Mouse (Mus musculus) layer of hippocampus, adult 8-10 months (tissue): ENCODE results near the gene Hist2h3c1. TPM values are rescaled to one million over a fixed set of nuclear protein-coding genes. Genes with fewer than 3 reads are reported as not detected.
"Not testable (repeated sequence)": the region's sequence is repeated elsewhere in the genome, so short reads cannot be mapped to it uniquely, and the experiment has no call there.

Experiments
- DNase-seq, 2 experiments: peaks; one replicate each; pipeline ENCODE4 v3.0.0; 2022; ENCODE audit warnings: low spot score in 2 of 2
- total RNA-seq, 4 experiments: library from RNA; stranded (reverse); gene quantifications; 2 replicates each; pipeline ENCODE4 v1.2.4; 2022

Hist2h3c1 gene
- total RNA-seq, 4 experiments from 2014 or later = not detected

DNA sequence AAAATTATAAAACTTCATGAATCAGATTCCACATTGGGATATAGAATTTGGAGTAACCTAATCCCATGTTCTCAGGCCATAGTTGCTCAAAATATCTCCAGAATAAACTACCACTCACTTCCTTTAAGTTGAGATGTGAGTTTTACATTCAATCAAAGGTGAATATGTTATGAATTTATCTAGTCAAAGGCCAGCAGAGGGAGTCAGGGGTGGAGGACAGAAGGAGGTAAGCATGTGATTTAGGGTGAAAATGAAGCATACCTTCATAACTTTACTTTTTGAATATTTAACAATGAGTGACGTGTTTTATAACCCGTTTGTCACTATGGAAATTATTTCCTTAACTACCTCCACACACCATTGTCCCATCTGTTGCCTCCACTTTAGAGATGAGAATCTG, 11.6 kb upstream of the Hist2h3c1 start:
- no peak for DNase-seq

DNA sequence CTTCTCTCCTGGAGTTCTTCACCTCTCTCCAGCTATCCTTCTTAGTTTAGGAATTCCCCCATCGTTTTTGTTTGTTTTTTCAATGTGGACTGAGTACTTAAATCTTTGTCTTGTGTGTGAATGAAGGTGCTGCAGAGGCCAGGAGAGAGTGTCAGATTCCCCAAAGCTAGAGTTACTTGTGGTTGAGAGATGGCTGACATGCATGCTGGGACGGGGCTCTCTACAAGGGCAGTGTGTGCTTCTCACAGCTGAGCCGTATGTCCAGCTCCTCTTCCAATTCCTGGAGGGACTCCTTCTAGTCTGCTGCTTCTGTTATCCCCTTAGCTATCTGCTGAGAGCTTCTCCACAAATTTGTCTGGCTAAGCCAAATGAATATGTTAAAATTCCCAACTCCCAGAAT, 10.6 kb upstream of the Hist2h3c1 start:
- DNase-seq = no peak

DNA sequence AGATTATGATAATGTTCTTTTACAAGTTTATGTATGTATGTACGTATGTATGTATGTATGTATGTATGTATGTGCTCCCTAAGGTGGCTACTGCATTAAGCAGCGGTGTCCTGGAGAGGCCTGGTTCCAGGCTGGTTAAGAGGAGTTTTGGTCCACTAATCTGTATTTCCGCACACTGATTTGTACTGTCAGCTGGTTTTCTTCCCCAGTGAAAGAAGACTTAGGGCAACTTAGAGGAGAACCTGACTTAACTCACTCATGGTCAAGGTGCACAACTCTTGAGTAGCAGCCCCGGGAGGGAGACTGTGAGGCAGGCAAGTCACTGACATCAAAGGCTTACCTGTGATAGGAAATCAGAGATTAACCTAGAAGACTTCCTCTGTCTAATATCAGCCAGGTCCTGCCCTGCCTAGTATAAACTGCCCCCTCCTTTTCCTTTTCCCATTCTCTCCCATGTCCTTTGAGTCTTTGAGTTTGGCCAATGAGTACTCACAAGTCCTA, 9.6 kb upstream of the Hist2h3c1 start:
- DNase-seq = no peak

DNA sequence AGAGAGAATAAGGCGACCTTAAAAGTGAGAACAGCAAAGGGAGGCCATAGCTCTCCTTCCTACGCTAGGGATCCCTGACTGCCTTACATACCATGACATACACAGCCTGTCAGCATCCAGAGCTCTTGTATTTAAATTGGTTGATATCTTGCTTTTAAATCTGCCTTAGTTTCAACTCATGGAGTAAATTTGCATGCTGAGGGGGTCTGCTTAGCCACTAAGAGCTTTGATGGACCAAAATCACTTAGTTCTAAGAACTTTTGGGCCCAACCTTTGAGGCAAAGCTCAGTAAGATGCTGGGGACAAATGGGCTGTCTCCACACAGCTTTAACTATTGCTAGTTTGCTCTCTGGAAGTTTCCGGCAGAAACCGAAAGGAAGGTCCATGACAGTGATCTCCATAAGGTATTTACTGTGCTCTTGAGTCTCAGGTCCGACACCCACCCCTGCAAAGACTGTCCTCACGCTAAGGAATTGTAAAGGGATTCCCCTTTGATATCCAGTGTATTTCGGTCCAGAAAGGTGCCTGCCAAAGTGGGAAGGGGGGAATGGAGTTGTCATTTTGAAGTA, 9.1 kb upstream of the Hist2h3c1 start:
- DNase-seq = no peak

DNA sequence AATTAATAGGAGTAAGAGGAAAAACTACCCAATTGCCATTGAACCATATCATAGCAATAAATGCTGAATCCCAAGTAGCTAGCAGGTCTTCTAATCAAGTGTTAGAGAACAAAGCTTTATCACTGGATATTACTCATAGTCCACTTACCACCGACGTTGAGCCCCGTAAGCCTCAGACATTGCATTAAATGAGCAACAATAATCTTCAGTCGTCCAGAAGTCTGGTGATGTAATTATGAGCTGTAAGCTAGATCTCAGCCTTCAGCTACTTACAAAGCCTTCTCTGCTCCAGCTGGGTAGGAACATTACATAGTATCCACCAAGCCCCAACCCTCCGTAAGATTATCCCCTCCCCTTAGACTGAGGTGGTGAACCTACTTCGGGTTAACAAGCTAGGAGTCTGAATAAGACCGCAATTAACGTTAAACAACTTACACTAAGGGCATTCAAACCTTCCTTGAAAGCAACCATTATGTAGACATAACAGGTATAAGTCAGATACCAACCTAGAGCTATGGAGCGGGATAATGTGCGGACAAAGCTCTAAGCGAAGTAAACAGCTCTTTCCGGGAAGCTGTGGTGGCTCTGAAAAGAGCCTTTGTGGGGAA, 8.5 kb upstream of the Hist2h3c1 start:
- DNase-seq = no peak

DNA sequence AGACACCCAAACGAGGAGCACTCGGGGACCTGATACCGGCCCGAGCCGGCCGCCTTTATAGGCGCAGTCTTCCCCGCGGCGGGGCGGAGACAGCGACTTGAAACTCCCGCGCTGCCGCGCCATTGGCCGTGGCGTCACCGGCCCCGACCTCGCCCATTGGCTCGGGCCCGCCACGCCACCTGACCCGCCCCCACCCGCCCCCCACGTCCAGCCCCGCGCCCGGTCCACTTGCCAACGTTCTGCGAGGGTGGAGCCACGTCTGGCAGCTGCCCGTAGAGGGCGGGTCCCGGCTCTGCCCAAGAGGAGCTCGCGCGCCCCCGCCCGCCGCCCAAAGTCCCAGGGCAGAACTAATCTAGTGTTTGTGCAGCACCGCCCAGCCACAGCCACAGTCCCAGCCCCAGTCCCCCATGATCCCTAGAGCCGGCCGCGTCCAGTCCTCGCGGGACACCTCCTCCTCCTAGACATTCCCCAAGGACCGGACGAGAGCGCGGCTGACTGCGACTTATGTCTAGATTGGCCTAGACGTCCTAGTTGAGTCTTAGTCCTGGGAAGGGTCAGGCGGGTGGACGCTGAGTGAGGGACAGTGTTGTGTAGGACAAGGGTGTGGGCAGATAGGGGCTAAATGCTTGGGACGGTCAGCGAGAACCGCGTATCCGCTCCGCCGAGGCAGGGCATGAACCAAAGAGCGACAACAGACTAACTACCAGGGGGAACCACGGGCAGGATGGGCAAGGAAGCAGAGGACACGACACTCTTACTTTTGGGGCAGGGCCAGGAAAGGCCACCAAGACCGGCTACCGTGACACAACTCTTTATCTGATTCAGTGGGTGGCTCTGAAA, 7.3 kb upstream of the Hist2h3c1 start, which contains the start of gene Hist2h3c2:
Gene Hist2h3c2, minus strand, starts transcription at position 174 of the 840 bp plus-strand sequence.
- not testable (repeated sequence) for DNase-seq

DNA sequence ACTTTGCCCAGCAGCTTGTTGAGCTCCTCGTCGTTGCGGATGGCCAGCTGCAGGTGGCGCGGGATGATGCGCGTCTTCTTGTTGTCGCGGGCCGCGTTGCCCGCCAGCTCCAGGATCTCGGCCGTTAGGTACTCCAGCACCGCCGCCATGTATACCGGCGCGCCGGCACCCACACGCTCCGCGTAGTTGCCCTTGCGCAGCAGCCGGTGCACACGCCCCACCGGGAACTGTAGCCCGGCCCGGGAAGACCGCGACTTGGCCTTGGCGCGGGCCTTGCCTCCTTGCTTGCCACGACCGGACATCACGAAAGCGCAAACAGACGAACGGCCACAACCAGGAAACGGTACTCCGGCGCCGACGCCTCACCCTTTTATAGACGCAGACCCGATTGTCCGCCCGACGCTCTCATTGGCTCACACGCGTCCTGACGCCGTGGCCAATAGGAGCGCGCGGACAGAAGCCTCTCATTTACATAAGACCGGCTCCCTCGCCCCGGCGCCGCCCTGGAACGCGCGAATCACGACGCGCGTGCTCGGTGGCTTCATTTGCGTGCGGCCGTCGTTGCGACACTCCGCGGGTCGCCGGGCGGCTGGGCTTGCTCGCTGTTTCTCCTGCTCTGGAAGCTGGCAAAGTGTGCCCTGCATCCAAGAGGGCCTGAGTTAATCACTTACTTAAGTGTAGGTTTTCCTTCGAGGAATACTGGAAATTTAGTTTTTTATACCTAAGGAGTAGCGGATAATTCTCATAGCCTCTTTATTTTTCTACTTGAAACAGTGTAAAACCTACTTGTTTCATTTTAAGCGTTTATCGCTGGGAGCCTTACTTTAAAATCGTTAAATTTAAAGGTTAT, 6.3 kb upstream of the Hist2h3c1 start, which contains the start of gene Hist2h2aa2:
Gene Hist2h2aa2, minus strand, starts transcription at position 328 of the 850 bp plus-strand sequence.
- peak; percentile 94 to 99 for DNase-seq

DNA sequence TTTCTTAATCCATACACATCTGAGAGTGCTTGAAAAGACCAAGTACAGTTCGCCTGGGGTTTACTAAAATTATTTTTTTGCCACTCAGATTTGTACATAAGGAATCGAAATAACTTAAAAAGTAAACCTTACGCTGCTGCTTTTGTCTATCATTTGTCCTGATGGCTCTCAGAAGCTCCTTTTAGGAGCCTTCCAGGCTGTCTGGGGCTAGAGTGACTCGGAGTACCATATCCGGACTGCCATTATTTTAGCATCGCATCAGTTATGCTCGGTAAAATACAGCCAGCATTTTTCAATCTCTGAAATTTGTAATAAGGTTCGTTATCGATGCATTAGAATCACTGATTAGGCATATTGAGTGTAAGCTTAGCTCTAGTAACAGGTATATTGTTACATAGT, 5.7 kb upstream of the Hist2h3c1 start:
- DNase-seq = no peak

DNA sequence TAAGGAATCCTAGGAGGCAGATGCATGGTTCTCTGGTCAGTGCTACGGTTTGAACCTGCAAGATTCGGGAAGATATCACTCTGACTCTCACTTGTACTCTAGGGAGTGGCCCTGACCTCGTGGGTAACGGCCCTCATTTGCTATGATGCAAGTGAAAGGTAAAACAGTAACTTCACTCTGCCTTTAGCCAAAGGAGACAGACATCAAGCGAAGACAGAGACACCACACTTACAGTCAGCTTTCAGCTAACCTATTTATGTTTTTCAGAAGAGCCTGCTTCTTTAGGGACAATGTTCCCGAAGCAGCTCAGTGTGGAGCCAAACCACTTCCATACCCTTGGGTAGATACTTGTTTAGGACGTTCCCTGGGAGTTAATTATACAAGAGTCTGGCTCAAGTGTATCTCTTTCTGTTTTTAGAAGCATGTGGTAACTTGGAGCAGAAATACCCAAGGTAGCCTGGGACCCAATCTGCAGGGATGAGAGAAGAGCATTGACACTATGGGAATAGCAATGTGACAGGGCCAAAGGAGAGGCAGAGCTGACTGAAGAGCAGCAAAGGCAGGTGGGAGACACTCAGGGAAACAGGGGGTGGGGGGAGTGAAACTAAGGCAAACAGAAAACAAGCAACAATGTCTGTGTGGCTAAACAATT, 2.4 kb upstream of the Hist2h3c1 start:
- no peak for DNase-seq

DNA sequence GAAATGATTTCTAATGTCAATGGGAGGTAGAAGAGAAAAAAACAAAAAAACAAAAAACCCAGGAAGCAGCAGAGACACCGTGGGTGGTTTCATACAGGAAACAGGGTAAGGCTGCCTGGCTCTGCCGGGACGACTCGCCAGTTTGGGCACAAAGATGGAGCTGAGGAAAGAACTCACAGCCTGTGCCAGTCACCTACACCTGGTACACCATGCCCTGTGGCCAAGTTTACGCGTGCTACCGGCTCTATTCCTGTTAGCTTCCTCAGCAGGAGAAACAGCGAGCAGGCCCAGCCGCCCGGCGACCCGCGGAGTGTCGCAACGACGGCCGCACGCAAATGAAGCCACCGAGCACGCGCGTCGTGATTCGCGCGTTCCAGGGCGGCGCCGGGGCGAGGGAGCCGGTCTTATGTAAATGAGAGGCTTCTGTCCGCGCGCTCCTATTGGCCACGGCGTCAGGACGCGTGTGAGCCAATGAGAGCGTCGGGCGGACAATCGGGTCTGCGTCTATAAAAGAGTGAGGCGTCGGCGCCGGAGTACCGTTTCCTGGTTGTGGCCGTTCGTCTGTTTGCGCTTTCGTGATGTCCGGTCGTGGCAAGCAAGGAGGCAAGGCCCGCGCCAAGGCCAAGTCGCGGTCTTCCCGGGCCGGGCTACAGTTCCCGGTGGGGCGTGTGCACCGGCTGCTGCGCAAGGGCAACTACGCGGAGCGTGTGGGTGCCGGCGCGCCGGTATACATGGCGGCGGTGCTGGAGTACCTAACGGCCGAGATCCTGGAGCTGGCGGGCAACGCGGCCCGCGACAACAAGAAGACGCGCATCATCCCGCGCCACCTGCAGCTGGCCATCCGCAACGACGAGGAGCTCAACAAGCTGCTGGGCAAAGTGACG, 1.2 kb upstream of the Hist2h3c1 start, which contains the start of gene Hist2h2aa1:
Gene Hist2h2aa1, plus strand, starts transcription at position 495 of the 884 bp plus-strand sequence.
- DNase-seq = peak; percentile 88

DNA sequence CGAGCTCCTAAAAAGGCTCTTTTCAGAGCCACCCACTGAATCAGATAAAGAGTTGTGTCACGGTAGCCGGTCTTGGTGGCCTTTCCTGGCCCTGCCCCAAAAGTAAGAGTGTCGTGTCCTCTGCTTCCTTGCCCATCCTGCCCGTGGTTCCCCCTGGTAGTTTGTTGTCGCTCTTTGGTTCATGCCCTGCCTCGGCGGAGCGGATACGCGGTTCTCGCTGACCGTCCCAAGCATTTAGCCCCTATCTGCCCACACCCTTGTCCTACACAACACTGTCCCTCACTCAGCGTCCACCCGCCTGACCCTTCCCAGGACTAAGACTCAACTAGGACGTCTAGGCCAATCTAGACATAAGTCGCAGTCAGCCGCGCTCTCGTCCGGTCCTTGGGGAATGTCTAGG, 467 bp upstream of the Hist2h3c1 start:
- DNase-seq = not testable (repeated sequence)

DNA sequence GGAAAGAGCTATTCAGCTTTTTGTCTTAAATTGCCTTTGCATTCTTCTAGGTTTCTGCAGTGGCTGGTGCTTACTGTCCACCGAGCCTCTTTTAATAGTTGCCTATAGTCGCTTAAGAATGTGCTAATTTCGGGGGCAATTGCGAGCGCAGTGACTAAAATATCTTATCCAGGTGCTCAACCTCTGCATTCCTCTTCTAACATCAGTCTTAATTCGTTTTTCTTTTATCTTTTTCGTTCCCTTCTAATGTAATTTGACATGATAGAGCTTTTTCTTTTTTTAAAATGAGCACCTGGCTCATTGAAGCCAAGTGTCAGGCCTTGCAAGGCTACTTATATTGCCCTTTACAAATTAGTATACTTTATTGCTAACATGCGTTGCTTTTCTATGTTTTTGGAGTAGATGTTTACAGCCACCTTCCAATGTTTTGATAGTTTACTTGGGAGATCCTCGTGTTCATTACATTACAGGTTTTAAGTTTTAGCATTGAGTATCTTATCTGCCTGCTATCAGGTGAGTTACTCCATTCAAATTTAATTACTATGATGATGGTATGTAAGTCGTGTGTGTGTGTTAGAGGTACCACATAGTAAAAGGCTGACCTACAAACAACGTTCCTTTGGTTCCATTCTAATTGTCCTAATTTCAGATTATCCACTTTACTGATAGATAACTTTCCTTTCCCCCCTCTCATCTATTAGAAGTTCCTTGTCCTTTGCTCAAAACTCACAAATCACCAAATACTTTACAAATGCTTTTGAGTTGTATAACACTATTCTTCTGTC, 1.1 kb downstream of the Hist2h3c1 start:
- DNase-seq = no peak

DNA sequence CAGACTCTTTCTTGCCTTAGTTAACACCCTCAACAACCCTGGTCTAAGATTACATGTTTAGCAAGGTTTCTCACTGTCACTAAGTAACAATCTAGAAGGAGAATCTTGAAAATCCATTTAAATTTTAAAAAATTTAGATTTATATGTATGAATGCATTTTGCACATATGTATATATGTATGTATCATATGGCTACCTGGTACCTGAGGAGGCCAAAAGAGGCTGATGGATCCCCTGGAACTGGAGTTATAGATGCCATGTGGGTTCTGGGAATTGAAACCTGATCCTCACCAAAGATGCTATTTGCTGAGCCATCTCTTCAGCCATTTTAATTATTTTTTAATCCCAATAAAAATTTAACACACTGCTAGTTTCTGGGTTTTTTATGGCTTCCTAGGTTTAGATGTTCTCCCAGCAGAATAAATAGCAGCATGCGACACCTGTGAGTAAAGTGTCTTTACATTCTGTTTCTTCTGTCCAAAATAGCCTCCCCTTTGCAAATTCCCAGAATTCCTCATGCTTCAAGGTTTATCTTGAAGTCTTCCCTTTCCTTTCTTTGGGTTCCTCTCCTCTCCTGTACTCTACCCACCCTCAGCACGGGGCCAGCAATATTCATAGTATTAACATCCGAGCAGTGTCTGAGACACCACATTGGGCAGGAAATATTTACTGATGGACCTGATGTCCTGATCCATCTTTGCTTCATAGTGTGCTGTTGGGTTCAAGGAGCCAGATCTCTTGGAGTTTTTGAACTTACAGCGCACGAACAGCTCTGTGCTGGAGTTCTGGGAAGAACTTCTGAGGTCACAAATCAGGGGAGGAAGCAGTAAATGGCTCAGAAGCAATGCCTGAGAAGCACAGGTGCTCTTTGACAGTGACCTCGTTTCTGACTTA, 1.9 kb downstream of the Hist2h3c1 start:
- no peak for DNase-seq

DNA sequence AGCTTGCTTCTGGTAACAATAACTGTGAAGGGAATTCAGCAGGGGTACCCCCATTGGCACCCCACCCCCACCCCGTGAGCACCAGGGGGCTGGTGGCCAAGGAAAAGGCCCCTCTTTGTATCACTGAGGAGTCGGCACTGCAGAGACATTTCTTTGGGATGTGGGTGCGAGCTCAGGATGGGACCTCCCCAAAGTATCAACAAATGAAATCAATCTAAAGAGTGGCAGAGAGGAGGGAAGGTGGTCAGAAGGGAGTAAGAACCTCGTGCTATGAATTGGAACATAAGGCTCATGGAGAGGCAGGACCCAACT, 2.5 kb downstream of the Hist2h3c1 start:
- DNase-seq = no peak

DNA sequence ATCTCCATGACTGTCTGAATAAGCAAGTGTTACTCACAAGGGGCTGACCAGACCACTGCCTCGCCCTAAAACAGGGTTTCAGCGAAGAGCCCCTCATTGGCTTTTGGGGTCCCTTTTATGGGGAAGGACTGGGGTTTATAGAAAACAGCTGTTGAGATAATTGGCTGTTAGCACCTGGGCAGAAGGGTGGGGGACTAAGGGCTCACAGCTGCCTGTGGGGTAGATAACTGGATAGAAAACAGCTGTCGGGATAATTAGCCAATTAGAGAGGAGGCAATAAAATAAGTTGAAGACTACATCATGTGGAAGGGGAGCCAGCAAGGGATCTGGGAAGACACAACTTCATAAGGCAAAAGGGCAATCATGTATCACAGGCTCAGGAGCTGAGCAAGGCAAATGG, 4.4 kb downstream of the Hist2h3c1 start:
- no peak for DNase-seq

DNA sequence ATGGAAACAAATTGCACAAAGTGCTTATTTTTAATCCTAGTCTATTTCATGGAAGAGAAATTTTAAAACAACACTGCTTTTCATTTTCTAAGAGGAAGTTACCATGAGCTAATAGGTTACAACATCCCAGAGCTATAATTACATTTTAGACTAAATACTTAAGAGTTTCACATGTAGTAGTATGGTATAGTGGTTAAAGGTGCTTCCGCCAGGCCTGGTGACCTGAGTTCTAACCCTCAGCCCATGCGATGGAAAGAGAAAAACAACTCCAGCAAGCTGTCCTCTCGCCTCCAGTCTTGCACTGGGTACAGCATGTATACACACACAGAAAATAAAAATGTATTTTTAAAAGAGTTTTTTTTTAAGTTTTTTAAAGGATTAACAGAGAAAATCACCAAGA, 5.3 kb downstream of the Hist2h3c1 start:
- DNase-seq = no peak

DNA sequence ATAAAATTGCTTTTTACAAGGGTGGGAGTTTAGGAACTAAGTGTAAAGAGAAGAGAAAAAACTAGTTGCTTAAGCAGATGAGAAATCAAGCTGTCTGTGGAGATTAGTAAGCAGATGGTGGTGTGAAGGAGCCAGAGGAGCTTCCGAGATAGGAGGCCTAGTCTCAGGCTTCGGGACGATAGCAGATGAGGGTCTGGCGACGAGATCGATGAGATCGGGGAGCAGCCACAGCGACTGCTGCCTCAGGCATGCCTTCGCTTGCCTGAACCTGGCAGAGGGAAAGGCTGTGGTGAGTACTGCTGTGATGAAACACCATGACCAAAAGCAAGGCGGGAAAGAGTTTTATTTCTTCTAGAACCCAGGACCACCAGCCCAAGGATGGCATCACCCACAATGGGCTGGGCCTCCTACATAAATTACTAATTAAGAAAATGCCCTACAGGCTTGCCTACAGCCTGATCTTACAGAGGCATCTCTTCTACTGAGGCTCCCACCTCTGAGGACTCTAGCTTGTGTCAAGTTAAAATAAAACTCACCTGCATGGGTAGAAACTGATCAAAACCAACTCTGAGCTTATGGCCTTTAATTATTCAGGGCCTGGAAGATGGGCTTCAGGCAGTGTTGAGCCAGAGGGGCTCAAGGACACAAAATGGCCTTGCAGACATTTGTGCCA, 8.3 kb downstream of the Hist2h3c1 start:
- no peak for DNase-seq
